Mouse (Mus musculus) ES-Bruce4 (cell line): Measurements from ENCODE around the gene Nlgn3. TPM values are rescaled to one million over a fixed set of nuclear protein-coding genes. Genes with fewer than 3 reads are reported as not detected.

Experiments
- H3K27ac ChIP-seq: 2 replicates; pipeline ENCODE4 v1.5.1; 2012; ENCODE audit warnings: low read length, inconsistent platforms; ENCODE audit not compliant: insufficient read depth
- H3K27me3 ChIP-seq: 2 replicates; pipeline ENCODE4 v1.6.1; 2012; ENCODE audit warnings: mild to moderate bottlenecking, low read length, inconsistent platforms; ENCODE audit not compliant: control insufficient read depth, poor library complexity, insufficient read depth, severe bottlenecking
- H3K36me3 ChIP-seq: 2 replicates; pipeline ENCODE4 v1.6.1; 2012; ENCODE audit warnings: inconsistent platforms, mild to moderate bottlenecking, low read length, moderate library complexity; ENCODE audit not compliant: control insufficient read depth, poor library complexity, insufficient read depth, severe bottlenecking
- H3K4me1 ChIP-seq: one replicate; pipeline ENCODE4 v1.8.1; 2011; ENCODE audit warnings: low read length; ENCODE audit not compliant: control insufficient read depth, insufficient read depth
- H3K4me3 ChIP-seq: 2 replicates; pipeline ENCODE4 v1.5.1; 2011; ENCODE audit warnings: low read depth, mild to moderate bottlenecking, low read length
- H3K9ac ChIP-seq: 2 replicates; pipeline ENCODE4 v1.6.1; 2012; ENCODE audit warnings: low read depth, mild to moderate bottlenecking, inconsistent platforms; ENCODE audit not compliant: poor library complexity, severe bottlenecking
- H3K9me3 ChIP-seq: replicated peaks from 2 replicates; pipeline ENCODE4 v1.6.1; 2012; ENCODE audit warnings: mild to moderate bottlenecking, low read length, inconsistent platforms; ENCODE audit not compliant: control insufficient read depth, poor library complexity, insufficient read depth, severe bottlenecking
- CTCF ChIP-seq: IDR thresholded peaks from one replicate; pipeline ENCODE4 v1.8.1; 2011; ENCODE audit warnings: low read depth, low read length
- EP300 ChIP-seq: IDR thresholded peaks from 2 replicates; pipeline ENCODE4 v1.6.1; 2011; ENCODE audit warnings: low read depth, low read length; ENCODE audit not compliant: insufficient read depth
- POLR2A ChIP-seq: IDR thresholded peaks from one replicate; pipeline ENCODE4 v1.8.1; 2011; ENCODE audit warnings: low read length; ENCODE audit not compliant: insufficient read depth
- polyA plus RNA-seq: library from polyadenylated mRNA; stranded (reverse); fragments of >200 nt; gene quantifications from 2 replicates; pipeline ENCODE4 v1.2.4, GENCODE M21; 2011; ENCODE audit warnings: low read depth; ENCODE audit not compliant: missing spikeins, insufficient read depth, insufficient read length

Gene Nlgn3
- 0.58 and 0.70 TPM in 2 replicates for polyA plus RNA-seq

DNA sequence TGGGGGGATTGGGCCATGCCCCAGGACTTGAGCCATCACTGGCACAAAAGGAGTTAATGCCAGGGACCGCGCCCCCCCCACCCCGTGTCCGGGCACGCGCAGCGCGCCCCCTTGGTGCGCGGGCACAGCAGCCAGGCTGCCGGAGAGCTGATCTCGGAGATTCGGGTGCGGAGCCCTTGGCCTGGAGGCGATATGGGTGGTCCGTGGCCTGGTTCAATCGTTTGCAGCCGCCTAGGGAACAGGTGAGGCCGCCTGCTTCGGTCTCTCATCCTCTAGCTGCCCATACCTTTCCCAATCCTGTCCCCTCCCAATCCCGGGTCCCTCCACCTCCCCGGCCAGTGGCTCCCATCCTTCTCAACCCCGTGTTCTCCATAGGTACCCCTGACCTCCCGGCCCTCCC is at the start of gene Nlgn3:
Nlgn3 (plus strand) TSS at position 114 of the 400 bp plus-strand sequence.
- Histone ChIP-seq H3K4me1 (peaks cover 4% of the 10 kb centered on the region), H3K27ac (no peak within 1 kb of the TSS), H3K36me3 (no peaks in the 10 kb centered on the region; the same call in none of the 2 replicates), H3K4me3 (peak within 1 kb of the TSS; percentile 16; the same call in 1 of the 2 replicates), H3K9me3 (no peaks in the 10 kb centered on the region), H3K9ac (no peak within 1 kb of the TSS; the same call in 1 of the 2 replicates), H3K27me3 (no peaks in the 10 kb centered on the region)
- TF ChIP-seq CTCF (no peak), EP300 (no peak), POLR2A (no peak)

DNA sequence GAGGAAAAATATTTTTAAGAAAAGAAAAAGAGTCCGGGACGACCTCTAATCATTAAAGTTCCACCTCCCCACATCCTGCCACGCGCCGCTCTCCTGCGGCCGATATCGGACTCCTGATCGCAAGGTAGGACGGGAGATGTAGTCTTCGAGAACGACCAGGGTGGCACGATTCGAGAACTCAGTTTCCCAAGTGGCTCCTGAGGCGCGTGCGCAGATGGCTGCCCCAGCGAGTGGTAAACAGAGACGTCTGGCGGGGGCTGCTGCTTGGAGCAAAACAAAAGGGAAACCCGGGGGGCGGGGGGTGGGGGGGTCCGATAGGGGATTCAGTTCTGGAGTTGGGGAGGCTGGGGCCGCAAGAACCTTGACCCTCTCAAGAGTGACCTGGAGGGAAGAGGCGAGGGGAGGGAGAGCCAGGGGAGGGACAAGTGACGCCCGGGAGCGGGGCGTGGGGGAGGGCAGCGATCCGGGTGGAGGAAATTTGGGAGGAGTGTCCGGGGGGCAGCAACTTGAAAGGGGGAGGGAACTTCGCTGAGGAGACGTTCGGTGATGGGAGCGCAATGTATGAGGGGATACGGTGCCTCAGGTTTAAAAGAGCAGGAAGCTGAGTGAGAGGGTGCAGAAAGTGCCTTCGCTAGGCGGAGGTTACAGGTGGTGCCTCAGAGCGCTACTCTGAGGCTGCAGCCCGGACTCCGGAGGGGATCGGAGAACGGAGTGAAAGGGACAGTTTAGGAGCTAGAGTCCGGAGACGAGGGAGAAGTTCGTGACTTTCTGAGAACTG is 44.8 kb upstream of the Nlgn3 start, which contains the start of gene Foxo4:
Foxo4 (plus strand) TSS at position 577 of the 778 bp plus-strand sequence.
- no peaks in the 10 kb centered on the region for H3K27me3 ChIP-seq
- peak within 1 kb of the TSS; percentile 73 for H3K4me3 ChIP-seq
- H3K9me3 ChIP-seq: no peaks in the 10 kb centered on the region
- H3K36me3 ChIP-seq: no peaks in the 10 kb centered on the region
- peak within 1 kb of the TSS; percentile 26 for H3K27ac ChIP-seq
- H3K9ac ChIP-seq: peak within 1 kb of the TSS; percentile 48
- no peaks in the 10 kb centered on the region for H3K4me1 ChIP-seq
- TF ChIP-seq CTCF (no peak), POLR2A (no peak), EP300 (no peak)

DNA sequence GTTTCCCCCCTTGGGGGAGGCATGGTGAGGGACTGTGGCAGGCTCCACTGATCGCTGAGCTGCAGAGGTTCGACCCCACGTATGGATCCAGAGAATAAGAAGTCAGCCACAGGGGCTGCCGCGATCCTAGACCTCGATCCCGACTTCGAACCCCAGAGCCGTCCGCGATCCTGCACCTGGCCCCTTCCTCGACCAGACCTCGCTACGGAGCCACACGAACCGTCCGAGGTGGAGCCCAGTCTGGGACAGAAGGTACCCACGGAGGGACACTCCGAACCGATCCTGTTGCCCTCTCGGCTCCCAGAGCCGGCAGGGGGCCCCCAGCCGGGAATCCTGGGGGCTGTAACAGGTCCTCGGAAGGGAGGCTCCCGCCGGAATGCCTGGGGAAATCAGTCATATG is 44.2 kb upstream of the Nlgn3 start:
- Histone ChIP-seq H3K27ac (peak overlapping the region; percentile 26), H3K9me3 (no peaks in the 10 kb centered on the region), H3K27me3 (no peaks in the 10 kb centered on the region), H3K4me3 (peak overlapping the region; percentile 73), H3K4me1 (no peaks in the 10 kb centered on the region), H3K9ac (peak overlapping the region; percentile 48), H3K36me3 (no peaks in the 10 kb centered on the region)
- TF ChIP-seq EP300: no peak

DNA sequence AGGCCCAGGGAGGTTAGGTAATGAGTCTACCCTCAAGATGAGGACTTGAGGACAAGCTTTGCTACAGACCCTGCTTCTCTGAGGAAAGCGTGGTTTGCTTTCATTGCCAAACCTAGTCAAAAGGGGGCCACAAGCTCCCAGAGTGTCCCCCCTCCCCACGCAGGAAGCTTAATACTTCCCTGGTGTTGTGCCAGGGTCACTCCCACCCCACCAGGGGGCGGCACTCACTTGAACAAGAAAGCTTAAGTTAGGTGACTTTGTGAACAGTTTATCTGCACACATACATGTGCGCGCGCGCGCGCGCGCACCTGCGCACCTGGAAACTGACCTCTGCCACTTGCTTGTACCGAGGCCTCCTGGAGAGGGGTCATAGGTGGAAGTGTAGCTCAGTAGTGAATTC is 42.4 kb upstream of the Nlgn3 start:
- Histone ChIP-seq H3K9me3 (no peaks in the 10 kb centered on the region), H3K4me1 (no peaks in the 10 kb centered on the region), H3K36me3 (no peaks in the 10 kb centered on the region), H3K9ac (peak overlapping the region; percentile 75), H3K27ac (no peak overlapping the region), H3K27me3 (no peaks in the 10 kb centered on the region), H3K4me3 (peak overlapping the region; percentile 43)
- TF ChIP-seq CTCF: no peak
- TF ChIP-seq EP300: no peak
- TF ChIP-seq POLR2A: no peak

DNA sequence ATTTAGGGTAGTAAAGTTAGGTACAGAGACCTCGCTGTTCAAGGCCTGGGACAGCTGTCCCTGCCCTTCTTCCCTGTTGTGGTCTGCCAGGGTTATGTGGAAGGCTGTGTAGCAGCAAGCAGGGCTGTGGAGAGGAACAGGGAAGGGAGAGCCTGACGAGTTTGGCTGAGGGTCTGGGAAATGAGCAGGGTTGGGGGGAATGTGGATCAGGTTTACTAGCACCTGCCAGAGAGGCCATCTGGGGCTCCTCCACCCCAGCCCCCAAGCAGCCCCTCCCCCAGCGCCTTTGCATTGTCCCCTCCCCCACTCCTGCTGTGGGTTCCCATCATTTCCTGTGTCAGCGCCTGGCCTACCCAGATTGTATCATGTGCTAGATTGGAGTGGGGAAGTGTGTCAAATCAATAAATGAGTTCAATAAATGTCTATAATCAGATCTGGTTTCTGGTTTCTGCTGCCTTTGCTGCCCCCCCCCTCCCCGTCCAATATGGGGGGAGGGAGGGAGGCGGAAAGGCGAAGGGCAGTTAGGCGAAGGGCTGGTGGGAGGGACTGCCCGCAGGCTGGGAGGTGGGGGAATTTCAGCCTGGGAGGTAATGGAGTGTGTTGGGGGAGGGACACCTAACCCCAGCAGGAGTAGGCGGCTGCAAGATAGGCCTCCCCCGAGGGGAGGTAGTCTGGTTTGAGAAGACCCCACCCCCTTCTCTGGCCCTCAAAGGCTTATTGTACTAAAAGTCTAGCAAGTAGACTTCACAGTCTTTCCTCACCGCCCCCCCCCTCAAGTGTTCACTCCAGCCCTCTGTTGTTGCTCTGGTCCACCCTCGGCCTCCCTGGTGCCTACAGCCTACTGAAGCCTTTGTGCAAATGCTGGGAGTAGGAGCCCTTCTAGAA is 38.3 kb upstream of the Nlgn3 start:
- Histone ChIP-seq H3K9me3 (no peaks in the 10 kb centered on the region), H3K4me1 (peaks cover 3% of the 10 kb centered on the region), H3K27me3 (no peaks in the 10 kb centered on the region), H3K36me3 (no peaks in the 10 kb centered on the region), H3K27ac (peak overlapping the region; percentile 90), H3K9ac (peak overlapping the region; percentile 12), H3K4me3 (peak overlapping the region; percentile 9; the same call in 1 of the 2 replicates)
- TF ChIP-seq EP300: no peak
- no peak for TF ChIP-seq POLR2A
- TF ChIP-seq CTCF: no peak
